16 mouse cellular contexts compared by ENCODE assay signal in the genomic region with DNA sequence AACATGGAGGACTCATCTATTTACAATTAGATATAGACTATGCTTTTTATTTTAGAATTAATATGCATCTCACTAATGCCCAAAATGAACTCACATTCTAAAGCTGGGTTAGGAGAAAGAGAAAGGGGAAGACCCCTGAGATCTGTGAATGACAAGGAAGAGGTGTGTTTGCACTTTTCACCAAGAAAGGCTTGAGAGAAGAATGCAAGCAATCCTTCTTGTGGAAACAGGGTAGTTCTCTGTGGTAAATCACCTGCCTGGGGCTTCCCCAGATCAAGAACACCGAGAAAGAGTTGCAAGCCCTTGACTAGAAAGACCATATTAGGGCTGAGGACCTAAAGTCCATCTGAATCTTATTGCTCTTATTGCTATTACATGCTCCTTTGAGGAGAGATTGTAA.
"Had no signal": no experiment of that assay in that cellular context is flagged by ENCODE, and none has a peak within 500 bp of the region (broad histone marks: within the 10 kb centered on the region; RNA-seq: fewer than 3 reads in every experiment).

No protein-coding gene starts in this region.

- H3K4me3 ChIP-seq: limb, embryonic 13.5 days; midbrain, embryonic 13.5 days; neural tube, embryonic 12.5 days had no signal

- H3K4me1 ChIP-seq: limb, embryonic 13.5 days; midbrain, embryonic 13.5 days; neural tube, embryonic 12.5 days had no signal

- H3K4me2 ChIP-seq: limb, embryonic 13.5 days; midbrain, embryonic 13.5 days; neural tube, embryonic 12.5 days had no signal

- H3K9ac ChIP-seq: limb, embryonic 13.5 days; liver, embryonic 14.5 days; midbrain, embryonic 13.5 days; neural tube, embryonic 12.5 days had no signal

- H3K36me3 ChIP-seq: limb, embryonic 13.5 days; midbrain, embryonic 13.5 days; neural tube, embryonic 12.5 days had no signal

- H3K27ac ChIP-seq: kidney, postnatal 0 days; limb, embryonic 13.5 days; liver, embryonic 14.5 days; midbrain, embryonic 13.5 days; neural tube, embryonic 12.5 days had no signal

- H3K9me3 ChIP-seq: limb, embryonic 13.5 days; midbrain, embryonic 13.5 days; neural tube, embryonic 12.5 days had no signal

- H3K27me3 ChIP-seq: limb, embryonic 13.5 days; midbrain, embryonic 13.5 days; neural tube, embryonic 12.5 days had no signal

- ATAC-seq: lung, postnatal 0 days; midbrain, embryonic 13.5 days had no signal

- DNase-seq: kidney, adult 11 months; kidney, adult 9 months; kidney, postnatal 36 days; layer of hippocampus, adult 9-11 months; left cerebral cortex, postnatal 4 days; lung, adult 2 months; lung, postnatal 36 days; retina, postnatal 1 day; thymus, adult 2 months; thymus, postnatal 25 days had no signal
